Mouse (Mus musculus) kidney, postnatal 0 days (tissue): Measurements from ENCODE around the gene Prkce. TPM values are rescaled to one million over a fixed set of nuclear protein-coding genes. Genes with fewer than 3 reads are reported as not detected.
A peak's percentile ranks its signal among the peaks of the same experiment; 100 is the strongest.

Experiments
- ATAC-seq: fragments of 200-750 bp; cut with Nextera tagmentation; replicated peaks from 2 replicates; pipeline ENCODE4 v1.8.0; 2017; ENCODE audit warnings: low read depth, moderate number of reproducible peaks, moderate TSS enrichment, moderate library complexity; ENCODE audit not compliant: low FRiP score
- DNase-seq: peaks from one replicate; pipeline ENCODE4 v3.0.0-alpha.2; 2016; ENCODE audit warnings: low spot score
- H3K27ac ChIP-seq: fragments of 300-500 bp; sonication (generic); 2 replicates; pipeline ENCODE4 v1.5.1; 2014; ENCODE audit warnings: mild to moderate bottlenecking
- H3K27me3 ChIP-seq: fragments of 300-500 bp; sonication (generic); 2 replicates; pipeline ENCODE4 v1.6.1; 2014; ENCODE audit warnings: low read length, mixed read lengths; ENCODE audit not compliant: insufficient read depth
- H3K36me3 ChIP-seq: fragments of 300-500 bp; sonication (generic); 2 replicates; pipeline ENCODE4 v1.6.1; 2014; ENCODE audit warnings: low read length, mixed read lengths; ENCODE audit not compliant: insufficient read depth
- H3K4me1 ChIP-seq: fragments of 300-500 bp; sonication (generic); replicated peaks from 2 replicates; pipeline ENCODE4 v1.6.1; 2014; ENCODE audit warnings: antibody characterized with exemption, low read length, mixed read lengths; ENCODE audit not compliant: insufficient read depth
- H3K4me2 ChIP-seq: fragments of 300-500 bp; sonication (generic); 2 replicates; pipeline ENCODE4 v1.6.1; 2014; ENCODE audit warnings: mild to moderate bottlenecking, low read length, moderate library complexity, mixed read lengths
- H3K4me3 ChIP-seq: fragments of 300-500 bp; sonication (generic); replicated peaks from 2 replicates; pipeline ENCODE4 v1.5.1; 2014; ENCODE audit warnings: low read depth, low read length
- H3K9ac ChIP-seq: fragments of 300-500 bp; sonication (generic); 2 replicates; pipeline ENCODE4 v1.6.1; 2014; ENCODE audit warnings: low read depth, low read length
- H3K9me3 ChIP-seq: fragments of 300-500 bp; sonication (generic); replicated peaks from 2 replicates; pipeline ENCODE4 v1.6.1; 2016; ENCODE audit warnings: low read length, inconsistent platforms, mixed read lengths
- CTCF ChIP-seq: IDR thresholded peaks from 2 replicates; pipeline ENCODE4 v1.5.1; 2016; ENCODE audit warnings: antibody characterized with exemption, low read depth, mild to moderate bottlenecking, moderate library complexity
- WGBS: fragments of 180-500 bp; shearing (Covaris S2); extraction: QIAGEN DNeasy Blood & Tissue Kit; methylation state at CpG from one replicate; pipeline ENCODE4 v1.1.7; 2014; 5-methylcytosine and 5-hydroxymethylcytosine counted together
- polyA plus RNA-seq: library from polyadenylated mRNA; unstranded; fragments of >200 nt; fragmentation: Nextera tagmentation; extraction: Ambion mirVana; gene quantifications from 2 replicates; pipeline ENCODE4 v1.2.1, GENCODE M21; 2015

Gene Prkce
- polyA plus RNA-seq, 1 experiment from 2014 or later, result 6.0 TPM

GRCm38 (mm10) chr17:86458302-86458980, 290.9 kb downstream of the Prkce start:
- no peaks in the 10 kb centered on the region for H3K27me3 ChIP-seq
- no peaks in the 10 kb centered on the region for H3K36me3 ChIP-seq
- ATAC-seq (no peak; the same call in 1 of the 2 replicates), DNase-seq (peak; percentile 42)
- no peaks in the 10 kb centered on the region for H3K9me3 ChIP-seq
- no peak overlapping the region for H3K4me3 ChIP-seq
- no peak overlapping the region for H3K27ac ChIP-seq
- 56% methylated on average over 11 of the region's 11 CpGs for WGBS
- TF ChIP-seq CTCF, result peak; percentile 56
- H3K4me2 ChIP-seq, result no peak overlapping the region
- H3K9ac ChIP-seq, result no peak overlapping the region
- H3K4me1 ChIP-seq, result no peaks in the 10 kb centered on the region

DNA sequence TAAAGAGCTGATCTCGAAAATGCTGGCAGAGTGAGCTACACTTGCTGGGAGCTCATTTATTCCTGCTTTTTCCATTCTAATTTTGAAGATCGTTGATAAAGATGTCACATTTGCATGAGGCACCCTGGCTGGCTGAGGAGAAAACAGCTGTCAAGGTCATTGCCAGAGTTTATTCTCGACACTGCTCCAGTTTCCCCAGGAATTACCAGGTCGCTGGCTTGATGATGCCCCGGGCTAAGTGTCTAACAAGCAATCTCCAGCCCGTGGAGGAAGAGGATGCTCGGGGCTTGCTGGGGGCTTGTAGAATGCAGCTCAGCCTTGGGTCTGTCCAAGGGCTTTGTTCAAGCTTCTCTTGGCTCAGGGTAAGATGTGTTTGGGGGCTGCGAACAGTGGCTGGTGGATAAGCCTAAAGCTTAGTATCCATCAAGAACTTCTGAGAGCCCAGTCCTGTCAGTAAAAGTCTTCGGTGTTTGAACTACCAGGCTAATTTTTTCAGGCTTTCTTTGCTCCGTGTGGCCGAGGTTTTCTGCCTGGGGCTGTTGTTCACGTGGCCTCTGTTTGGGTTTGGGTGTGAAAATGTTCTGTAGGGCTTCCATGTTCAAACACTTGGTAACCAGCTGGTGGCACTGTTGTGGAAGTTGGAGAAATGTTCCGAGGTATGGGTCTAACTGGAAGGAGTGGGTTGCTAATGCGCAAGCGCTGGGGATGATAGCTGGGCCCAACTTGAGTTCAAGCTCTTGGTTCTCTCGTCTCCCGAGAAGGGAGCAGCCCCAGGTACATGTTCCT, 293.3 kb downstream of the Prkce start:
- Histone ChIP-seq H3K4me1 (peaks cover 9% of the 10 kb centered on the region; the same call in 1 of the 2 replicates), H3K4me2 (no peak overlapping the region), H3K9me3 (no peaks in the 10 kb centered on the region), H3K9ac (no peak overlapping the region), H3K27ac (0 out of 2 replicates have a peak overlapping the region, but pooled peaks have one; percentile 15), H3K36me3 (no peaks in the 10 kb centered on the region), H3K27me3 (no peaks in the 10 kb centered on the region), H3K4me3 (no peak overlapping the region)
- peak; percentile 42; the same call in 1 of the 2 replicates for TF ChIP-seq CTCF
- no peak for DNase-seq
- no peak for ATAC-seq
- 67% methylated on average over 17 of the region's 17 CpGs for WGBS

GRCm38 (mm10) chr17:86463369-86463768, 295.8 kb downstream of the Prkce start:
- no peak overlapping the region for H3K4me2 ChIP-seq
- H3K27ac ChIP-seq, result no peak overlapping the region
- H3K27me3 ChIP-seq, result no peaks in the 10 kb centered on the region
- H3K4me1 ChIP-seq, result peaks cover 16% of the 10 kb centered on the region
- no peak overlapping the region for H3K9ac ChIP-seq
- 27% methylated on average over 3 of the region's 3 CpGs for WGBS
- DNase-seq (peak; percentile 84), ATAC-seq (peak; percentile 81)
- no peaks in the 10 kb centered on the region for H3K9me3 ChIP-seq
- no peak overlapping the region for H3K4me3 ChIP-seq
- H3K36me3 ChIP-seq, result no peaks in the 10 kb centered on the region
- peak; percentile 11; the same call in 1 of the 2 replicates for TF ChIP-seq CTCF

DNA sequence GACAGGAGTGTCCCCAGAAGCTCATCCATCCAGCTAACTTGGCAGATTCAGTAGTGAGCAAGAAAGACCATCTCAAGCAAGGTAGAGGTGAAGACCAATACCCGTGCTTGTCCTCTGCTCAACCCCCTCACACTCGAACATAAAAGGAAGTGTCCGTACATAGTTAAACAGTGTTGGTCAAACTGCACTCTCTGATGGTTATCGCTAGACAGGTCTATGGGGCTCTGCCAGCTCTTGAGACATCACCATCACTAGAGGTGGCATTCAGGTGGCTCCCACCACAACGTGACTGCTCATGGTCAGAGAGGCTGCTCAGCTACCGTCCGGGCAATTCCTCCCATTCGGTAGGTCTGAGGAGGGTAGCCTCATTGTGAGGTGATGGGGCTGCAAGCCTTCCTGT, 296.6 kb downstream of the Prkce start:
- Histone ChIP-seq H3K27me3 (no peaks in the 10 kb centered on the region), H3K36me3 (no peaks in the 10 kb centered on the region), H3K4me3 (no peak overlapping the region), H3K4me1 (peaks cover 19% of the 10 kb centered on the region), H3K27ac (no peak overlapping the region), H3K4me2 (no peak overlapping the region), H3K9ac (no peak overlapping the region), H3K9me3 (no peaks in the 10 kb centered on the region)
- no peak for TF ChIP-seq CTCF
- 79% methylated on average over 8 of the region's 8 CpGs for WGBS
- DNase-seq, result no peak
- ATAC-seq, result no peak

DNA sequence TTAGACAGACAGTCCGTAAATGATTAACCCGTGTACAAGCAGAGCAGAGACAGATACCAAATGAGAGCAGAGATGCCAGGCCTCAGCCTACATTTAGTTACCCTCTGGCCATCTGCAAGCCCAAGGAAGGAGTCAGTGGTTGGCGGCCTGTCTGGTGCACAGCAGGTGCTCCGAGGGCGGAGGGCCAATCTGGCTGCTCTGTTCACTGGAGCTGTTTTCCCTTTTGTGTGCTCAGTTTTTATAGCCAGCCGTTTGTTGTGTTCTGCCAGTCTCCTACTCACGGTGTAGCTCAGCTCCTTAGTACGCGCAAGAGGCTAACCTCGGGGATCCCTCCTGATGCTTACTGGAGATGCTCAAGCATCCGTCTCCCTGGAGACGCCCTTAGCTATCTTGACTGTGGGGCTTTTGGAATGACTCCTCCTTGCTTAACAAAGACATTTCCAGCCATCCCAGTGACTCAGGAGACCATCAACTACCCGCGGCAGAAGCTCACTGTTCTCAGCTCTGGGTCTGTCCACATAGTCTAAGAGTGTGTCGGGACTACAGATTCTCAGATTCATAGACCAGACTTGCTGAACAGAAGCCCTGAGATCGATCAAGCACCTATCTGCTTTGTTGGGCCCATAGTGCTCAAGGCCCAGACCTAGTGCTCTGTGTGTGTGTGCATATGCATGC, 297.2 kb downstream of the Prkce start:
- Histone ChIP-seq H3K27ac (no peak overlapping the region), H3K9me3 (no peaks in the 10 kb centered on the region), H3K4me1 (peaks cover 20% of the 10 kb centered on the region), H3K27me3 (no peaks in the 10 kb centered on the region), H3K9ac (no peak overlapping the region), H3K4me3 (no peak overlapping the region), H3K36me3 (no peaks in the 10 kb centered on the region), H3K4me2 (no peak overlapping the region)
- no peak for DNase-seq
- no peak for ATAC-seq
- 64% methylated on average over 16 of the region's 16 CpGs for whole genome bisulfite sequencing
- TF ChIP-seq CTCF, result no peak

DNA sequence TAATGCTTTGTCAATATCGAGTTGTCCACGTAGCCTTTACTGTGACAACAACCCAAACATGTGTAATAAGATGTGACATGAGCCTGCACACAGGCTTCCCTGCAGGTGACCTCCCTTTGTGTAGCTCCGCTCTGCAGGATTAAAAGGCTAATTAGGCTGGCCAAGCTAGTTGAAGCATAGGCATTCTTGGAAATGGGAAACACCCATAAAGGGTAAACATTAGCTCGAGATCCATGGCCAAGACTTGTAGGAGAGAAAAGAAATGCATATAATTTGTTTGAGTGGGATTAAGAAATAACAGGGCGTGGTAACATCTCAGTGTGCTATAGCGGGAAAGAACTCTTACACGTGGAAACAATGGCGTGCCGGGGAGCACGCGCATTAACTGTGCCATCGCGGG, 298.3 kb downstream of the Prkce start:
- DNase-seq, result peak; percentile 64
- Histone ChIP-seq H3K27ac (peak overlapping the region; percentile 16; the same call in 1 of the 2 replicates), H3K9me3 (no peaks in the 10 kb centered on the region), H3K9ac (no peak overlapping the region), H3K4me3 (no peak overlapping the region), H3K4me2 (no peak overlapping the region), H3K27me3 (no peaks in the 10 kb centered on the region), H3K36me3 (no peaks in the 10 kb centered on the region), H3K4me1 (peaks cover 20% of the 10 kb centered on the region)
- no peak for ATAC-seq
- WGBS, result 58% methylated on average over 13 of the region's 13 CpGs
- no peak for TF ChIP-seq CTCF
